Mouse (Mus musculus): Measurements from ENCODE around the gene Gprc5b.

- TF ChIP-seq CTCF (IDR thresholded peaks at IDR 0.05; ENCODE audit: extremely low read depth, insufficient read depth, insufficient read length, insufficient replicate concordance): no peak
- TF ChIP-seq POLR2A (IDR thresholded peaks at IDR 0.05; ENCODE audit: low read depth, low read length): no peak
Measured at GRCm38 (mm10) chr7:118990282-118990681, 4.7 kb downstream of the Gprc5b start.

Data from spleen, adult 2 months (tissue).